Mouse (Mus musculus): ENCODE results near the gene Slc35e3.

The Slc35e3 gene

GRCm38 (mm10) chr10:117746297-117746883, at the start of gene Slc35e3:
Gene Slc35e3 (minus strand): TSS chr10:117746365.
- peak; percentile 97 for DNase-seq (ENCODE audit: low read depth, low spot score)

DNA sequence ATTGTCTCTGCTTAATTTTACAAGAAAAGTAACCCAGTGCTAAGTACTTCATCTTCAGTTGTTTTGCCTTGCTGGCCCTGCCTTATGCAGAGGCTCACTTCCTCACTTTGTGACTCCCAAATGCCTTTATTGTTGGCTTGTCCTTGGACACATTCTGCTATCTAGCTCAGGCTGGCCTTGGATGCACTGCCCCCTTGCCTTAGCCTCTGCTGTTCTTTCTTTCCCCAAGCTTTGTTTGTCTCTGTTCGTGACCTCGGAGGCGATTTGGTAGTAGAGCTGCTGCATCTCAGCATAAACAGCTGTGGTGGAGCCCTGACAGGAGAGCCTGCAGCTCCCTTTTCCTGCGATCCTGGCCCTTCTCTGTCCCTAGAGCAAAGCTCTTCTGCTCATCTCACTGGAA, 49.0 kb upstream of the Slc35e3 start:
- peak; percentile 21 for DNase-seq (ENCODE audit: low read depth, low spot score)

GRCm38 (mm10) chr10:117793436-117794030, 47.4 kb upstream of the Slc35e3 start:
- DNase-seq (ENCODE audit: low read depth, low spot score), result peak; percentile 70

DNA sequence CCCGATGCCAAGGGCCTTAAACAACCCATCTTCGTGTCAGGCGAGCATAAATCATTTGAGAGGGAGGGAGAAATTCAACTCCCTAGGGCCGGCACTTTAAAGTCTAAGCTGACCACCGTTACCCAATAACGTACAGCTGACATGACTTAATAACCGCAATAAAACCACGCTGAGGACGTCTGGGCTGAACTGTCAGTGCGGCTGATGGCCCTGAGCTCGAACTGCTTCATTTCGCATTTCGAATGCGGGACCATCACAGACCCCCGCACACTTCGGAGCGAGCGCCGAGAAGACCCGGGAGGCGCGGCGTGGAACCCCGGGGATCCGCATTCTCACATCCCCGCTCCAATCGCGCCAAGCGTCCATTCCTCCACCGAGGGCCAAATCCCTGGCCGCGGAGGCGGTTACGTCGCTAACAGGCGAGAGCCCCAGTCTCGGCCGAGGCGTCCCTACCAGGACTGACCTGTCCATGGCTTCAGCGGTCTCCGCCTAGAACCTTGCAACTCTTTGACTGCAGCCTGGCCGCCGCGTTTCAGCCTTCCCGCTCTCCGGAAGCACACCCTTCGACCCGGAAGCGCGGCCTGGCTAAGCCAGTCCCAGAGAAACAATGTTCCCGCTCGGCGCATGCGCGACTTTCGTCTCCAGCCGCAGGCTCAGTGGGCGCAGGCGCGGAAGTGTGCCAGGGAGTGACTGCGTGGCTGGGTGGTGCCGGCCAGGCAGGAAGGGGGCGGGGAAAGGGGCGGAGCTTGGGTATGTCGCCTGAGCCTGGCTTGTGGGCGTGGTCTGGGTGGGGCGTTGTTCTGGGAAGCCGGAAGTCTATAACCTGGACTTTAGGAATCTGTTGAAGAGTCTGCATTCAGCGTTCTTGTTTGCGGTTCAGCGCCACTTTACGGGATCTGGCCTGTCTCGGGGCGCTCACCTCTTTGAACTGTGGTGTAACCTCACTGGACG, 46.3 kb upstream of the Slc35e3 start, which contains the start of gene Nup107:
Gene Nup107, minus strand, starts transcription at position 565 of the 951 bp plus-strand sequence.
- DNase-seq (ENCODE audit: low read depth, low spot score), result peak; percentile 100

DNA sequence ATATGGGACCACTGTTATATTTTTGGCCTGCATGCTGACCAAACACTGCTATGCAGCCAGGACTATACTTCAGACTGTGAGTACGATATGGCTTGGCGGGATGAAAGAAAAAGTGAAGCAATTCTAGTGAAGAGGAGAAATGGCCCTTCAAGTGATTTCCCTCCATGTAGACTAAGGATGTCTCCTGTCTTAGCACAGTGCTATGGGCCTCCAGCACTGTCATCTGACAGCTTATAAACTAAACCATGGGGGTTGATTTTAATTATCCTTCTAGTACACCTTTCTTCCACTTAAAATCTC, 45.0 kb upstream of the Slc35e3 start:
- DNase-seq (ENCODE audit: low read depth, low spot score), result no peak

- no peak for DNase-seq (ENCODE audit: low read depth, low spot score)
Measured at GRCm38 (mm10) chr10:117790421-117791170, 44.4 kb upstream of the Slc35e3 start.

DNA sequence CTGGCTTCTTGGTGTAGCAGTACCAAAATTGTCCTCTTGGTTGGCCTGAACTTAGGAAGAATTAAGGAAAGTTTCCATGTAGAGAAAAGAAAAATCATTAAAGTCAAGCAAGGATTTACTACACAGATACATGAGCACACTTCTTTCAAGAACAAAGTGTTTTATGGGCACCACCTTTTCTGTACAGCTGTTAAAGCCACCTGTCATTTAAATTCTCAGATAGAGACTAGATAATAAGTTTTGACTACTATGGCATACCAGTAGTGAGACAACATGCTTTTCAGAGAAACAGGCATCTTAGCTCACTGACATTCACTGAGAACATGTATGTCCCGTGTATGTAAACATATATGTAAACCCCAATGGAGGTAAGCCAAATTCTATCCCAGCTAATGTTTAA, 43.8 kb upstream of the Slc35e3 start:
- DNase-seq (ENCODE audit: low read depth, low spot score), result no peak

DNA sequence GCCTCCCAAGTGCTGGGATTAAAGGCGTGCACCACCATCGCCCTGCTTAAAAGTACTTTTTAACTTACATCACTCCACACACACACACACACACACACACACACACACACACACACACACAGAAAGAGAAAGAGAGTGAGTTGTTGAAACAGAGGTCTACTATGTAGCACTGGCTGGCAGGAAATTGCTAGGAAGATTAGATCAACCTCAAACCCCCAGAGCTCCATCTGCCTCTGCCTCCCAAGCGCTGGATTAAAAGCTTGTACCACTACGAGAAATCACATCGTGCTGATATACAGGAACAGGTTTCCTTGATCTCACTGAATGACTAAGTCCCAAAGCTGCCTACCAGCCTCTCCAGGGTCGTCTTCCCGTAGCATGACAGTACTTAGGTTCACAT, 38.5 kb upstream of the Slc35e3 start:
- DNase-seq (ENCODE audit: low read depth, low spot score), result no peak

- no peak for DNase-seq (ENCODE audit: low read depth, low spot score)
Measured at GRCm38 (mm10) chr10:117783786-117784420, 37.7 kb upstream of the Slc35e3 start.

- peak; percentile 21 for DNase-seq (ENCODE audit: low read depth, low spot score)
Measured at GRCm38 (mm10) chr10:117782491-117783260, 36.5 kb upstream of the Slc35e3 start.

DNA sequence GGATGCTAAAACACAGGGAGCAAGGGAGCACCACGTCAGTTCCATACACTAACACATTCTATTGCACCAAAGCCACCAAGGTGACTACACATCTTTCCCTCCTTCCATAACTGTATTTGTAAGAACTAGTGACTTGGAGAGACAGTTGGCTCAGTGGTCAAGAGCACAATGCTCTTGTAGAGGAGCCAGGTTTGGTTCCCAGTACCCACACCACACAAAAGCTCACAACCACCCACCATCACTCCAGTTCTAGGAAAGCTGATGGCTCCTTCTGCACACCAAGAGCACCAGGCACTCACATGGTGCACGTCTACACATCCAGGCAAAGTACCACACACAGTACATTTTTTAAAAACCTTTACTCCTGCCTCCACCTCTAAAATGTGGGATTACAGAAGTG, 35.9 kb upstream of the Slc35e3 start:
- DNase-seq (ENCODE audit: low read depth, low spot score), result no peak

DNA sequence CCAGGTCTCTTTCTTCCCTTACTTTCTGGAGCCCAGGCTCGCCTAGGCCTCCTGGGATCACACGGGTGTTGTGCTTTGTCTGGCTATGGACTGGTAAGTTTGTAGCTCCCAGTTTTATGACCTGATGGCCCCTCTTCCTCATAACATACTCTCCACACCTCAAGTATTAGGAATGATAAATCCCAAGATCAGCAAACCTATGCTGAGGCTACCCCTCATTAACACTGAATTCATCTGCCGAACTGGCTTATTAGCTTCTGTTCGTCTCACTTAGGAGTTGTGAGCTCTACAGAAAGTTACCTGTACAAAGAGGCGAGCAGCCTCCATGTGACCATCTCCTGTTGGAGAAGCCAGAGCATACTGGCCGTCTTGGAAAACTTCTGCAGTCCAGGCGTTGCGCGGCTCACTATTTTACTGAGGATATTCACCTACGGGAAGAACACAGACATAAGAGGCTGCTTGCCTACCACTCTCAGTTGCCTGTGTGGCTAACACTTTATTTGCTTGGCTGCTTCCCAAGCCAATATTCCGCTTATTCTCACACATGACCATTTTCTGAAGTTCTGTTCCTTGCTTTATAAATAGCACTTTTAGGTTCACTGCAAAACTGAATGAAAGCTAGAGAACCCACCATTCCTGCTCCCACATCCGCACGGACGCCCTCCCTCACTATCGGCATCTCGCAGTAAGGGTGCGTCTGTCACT, 35.0 kb upstream of the Slc35e3 start:
- no peak for DNase-seq (ENCODE audit: low read depth, low spot score)

DNA sequence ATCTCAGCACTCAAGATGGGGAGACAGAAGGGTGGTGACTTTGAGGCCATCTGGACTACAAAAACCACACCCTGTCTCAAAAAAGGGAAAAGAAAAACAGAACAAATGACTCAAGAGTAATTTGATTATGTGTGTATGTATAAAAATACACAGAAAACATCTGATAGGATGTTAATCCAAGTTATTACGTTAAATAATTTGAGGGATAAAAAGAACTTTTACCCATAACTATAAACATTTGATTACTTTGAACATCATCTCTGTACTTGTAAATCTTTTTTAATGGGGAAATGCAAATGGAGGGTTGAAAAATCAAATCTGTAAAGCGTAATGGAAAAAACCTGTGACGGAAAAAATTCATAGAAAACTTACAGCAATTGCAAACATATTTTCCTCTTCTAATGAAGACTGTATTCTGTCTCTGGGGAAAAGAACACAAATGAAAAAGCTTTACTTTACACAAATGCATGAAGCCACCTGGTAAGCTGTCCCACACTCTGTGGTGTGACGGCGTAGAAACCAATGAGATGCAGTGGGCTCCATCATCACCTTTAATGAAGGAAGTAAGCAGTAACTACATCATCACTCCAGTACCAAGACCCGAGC, 34.2 kb upstream of the Slc35e3 start:
- no peak for DNase-seq (ENCODE audit: low read depth, low spot score)

DNA sequence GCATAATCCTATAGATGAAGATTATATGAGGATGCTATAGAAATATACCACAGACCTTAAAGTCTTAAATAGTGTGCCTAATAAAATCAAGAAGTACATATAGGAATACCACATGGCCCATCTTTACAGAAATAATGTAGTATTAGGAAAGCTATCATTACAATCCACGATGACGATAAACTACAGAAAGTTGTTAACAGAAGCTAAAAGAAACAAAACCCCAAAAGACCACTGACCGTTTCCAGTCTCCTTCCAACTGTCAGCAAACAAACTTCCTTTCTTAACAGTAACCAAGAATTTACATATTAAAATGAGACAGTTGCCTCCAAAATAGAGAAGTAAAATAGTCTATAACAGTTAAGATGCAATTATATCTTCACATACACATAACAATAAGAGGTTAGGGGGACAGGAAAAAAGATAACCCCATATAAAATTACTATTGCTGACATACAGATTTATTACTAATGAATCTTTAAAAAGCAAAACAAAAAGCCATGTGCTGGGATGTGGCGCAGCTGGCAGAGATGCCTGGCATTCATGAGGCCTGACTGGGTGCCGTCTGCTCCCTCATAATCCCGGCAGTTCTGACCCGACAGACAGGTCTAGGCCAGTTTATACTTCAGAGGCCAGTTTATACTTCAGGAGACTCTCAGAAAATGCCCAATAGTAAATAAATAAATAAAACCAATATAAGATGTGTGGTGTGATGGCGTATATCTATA, 33.6 kb upstream of the Slc35e3 start:
- no peak for DNase-seq (ENCODE audit: low read depth, low spot score)

DNA sequence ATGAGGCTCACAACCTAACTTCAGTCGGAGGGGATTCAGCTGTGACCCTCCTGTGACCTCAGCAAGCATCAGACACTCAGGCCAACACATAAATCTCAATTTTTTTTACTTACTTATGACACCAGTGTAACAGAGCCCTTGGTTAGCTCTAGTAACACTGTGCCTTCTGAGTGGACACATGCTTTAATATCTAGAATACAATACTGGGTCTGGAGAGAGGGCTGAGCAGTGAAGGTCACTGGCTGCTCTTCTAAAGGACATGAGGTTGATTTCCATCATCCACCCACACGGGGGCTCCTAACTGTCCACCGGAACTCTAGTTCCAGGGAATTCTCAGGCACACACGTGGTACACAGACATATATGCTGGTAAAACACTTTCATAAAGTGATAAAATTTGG, 32.8 kb upstream of the Slc35e3 start:
- no peak for DNase-seq (ENCODE audit: low read depth, low spot score)

DNA sequence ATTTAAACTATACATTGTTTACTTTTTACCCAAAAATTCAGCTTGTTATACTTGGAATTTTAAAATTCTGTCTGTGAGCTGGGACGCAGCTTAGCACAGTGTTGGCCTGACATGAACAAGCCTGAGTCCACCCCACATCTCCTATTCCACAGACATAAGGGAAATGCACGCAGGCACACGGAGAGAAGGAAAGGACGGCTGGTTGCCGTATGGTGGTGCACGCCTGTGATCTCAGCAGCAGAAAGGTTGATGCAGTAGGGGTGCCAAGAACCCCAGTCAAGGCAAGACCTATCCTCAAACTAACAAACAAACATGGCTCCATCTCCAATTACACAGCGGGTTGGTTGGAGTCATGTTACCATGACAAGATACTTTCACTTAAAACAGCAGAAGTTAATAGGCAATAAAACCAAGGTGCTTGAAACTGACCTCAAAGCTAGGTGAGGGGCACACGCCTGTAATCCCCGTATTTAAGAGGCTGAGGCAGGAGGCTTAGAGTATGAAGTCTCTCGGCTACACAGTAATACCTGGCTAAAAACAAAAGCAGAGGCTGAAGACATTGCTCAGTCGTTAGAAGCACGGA, 32.3 kb upstream of the Slc35e3 start:
- no peak for DNase-seq (ENCODE audit: low read depth, low spot score)

- DNase-seq (ENCODE audit: low read depth, low spot score), result no peak
Measured at GRCm38 (mm10) chr10:117777501-117778327, 31.5 kb upstream of the Slc35e3 start.

- no peak for DNase-seq (ENCODE audit: low read depth, low spot score)
Measured at GRCm38 (mm10) chr10:117777103-117777470, 30.9 kb upstream of the Slc35e3 start.

Measured in ZHBTc4 (cell line).